Mouse (Mus musculus) limb, embryonic 14.5 days (tissue): ENCODE results near the gene Tbxas1. TPM values are rescaled to one million over a fixed set of nuclear protein-coding genes. Genes with fewer than 3 reads are reported as not detected.

Source experiments
- ATAC-seq: fragments of 200-750 bp; cut with Nextera tagmentation; 2 replicates; pipeline ENCODE4 v1.8.0; 2017; ENCODE audit warnings: low read depth, moderate number of reproducible peaks, moderate TSS enrichment; ENCODE audit not compliant: low FRiP score
- DNase-seq: peaks from one replicate; pipeline ENCODE4 v3.0.0-alpha.2; 2015; ENCODE audit warnings: low spot score
- H3K27ac ChIP-seq: fragments of 300-500 bp; sonication (generic); replicated peaks from 2 replicates; pipeline ENCODE4 v1.5.1; 2014; ENCODE audit warnings: low read depth, mild to moderate bottlenecking, low read length, moderate library complexity, mixed read lengths
- H3K27me3 ChIP-seq: fragments of 300-500 bp; sonication (generic); 2 replicates; pipeline ENCODE4 v1.6.1; 2014; ENCODE audit warnings: low read length, mixed read lengths; ENCODE audit not compliant: control insufficient read depth, insufficient read depth
- H3K36me3 ChIP-seq: fragments of 300-500 bp; sonication (generic); 2 replicates; pipeline ENCODE4 v1.6.1; 2014; ENCODE audit warnings: mild to moderate bottlenecking, low read length, moderate library complexity, mixed read lengths; ENCODE audit not compliant: control insufficient read depth, insufficient read depth
- H3K4me1 ChIP-seq: fragments of 300-500 bp; sonication (generic); 2 replicates; pipeline ENCODE4 v1.6.1; 2014; ENCODE audit warnings: antibody characterized with exemption, low read length, mixed read lengths; ENCODE audit not compliant: control insufficient read depth, insufficient read depth
- H3K4me2 ChIP-seq: fragments of 300-500 bp; sonication (generic); replicated peaks from 2 replicates; pipeline ENCODE4 v1.6.1; 2014; ENCODE audit warnings: low read depth, mild to moderate bottlenecking, low read length, moderate library complexity; ENCODE audit not compliant: severe bottlenecking
- H3K4me3 ChIP-seq: fragments of 300-500 bp; sonication (generic); replicated peaks from 2 replicates; pipeline ENCODE4 v1.5.1; 2014; ENCODE audit warnings: low read length
- H3K9ac ChIP-seq: fragments of 300-500 bp; sonication (generic); 2 replicates; pipeline ENCODE4 v1.6.1; 2014; ENCODE audit warnings: mild to moderate bottlenecking, low read depth, low read length, moderate library complexity; ENCODE audit not compliant: severe bottlenecking
- H3K9me3 ChIP-seq: fragments of 300-500 bp; sonication (generic); 2 replicates; pipeline ENCODE4 v1.6.1; 2016; ENCODE audit warnings: low read length; ENCODE audit not compliant: control insufficient read depth
- POLR2A ChIP-seq: fragments of 200-500 bp; IDR thresholded peaks from 2 replicates; pipeline ENCODE4 v1.8.0; 2012; ENCODE audit warnings: inconsistent platforms, mild to moderate bottlenecking, moderate library complexity, borderline replicate concordance; ENCODE audit not compliant: insufficient read depth, insufficient read length; ENCODE audit errors: extremely low read depth
- WGBS: fragments of 180-500 bp; shearing (Covaris S2); extraction: QIAGEN DNeasy Blood & Tissue Kit; methylation state at CpG from one replicate; pipeline ENCODE4 v1.1.7; 2014; 5-methylcytosine and 5-hydroxymethylcytosine counted together
- polyA plus RNA-seq, 2 experiments: library from polyadenylated mRNA; depleted of rRNA in 1 of 2; stranded (reverse) in 1 of 2; unstranded in 1 of 2; fragments of >200 nt; fragmentation: Nextera tagmentation in 1 of 2; extraction: Ambion mirVana in 1 of 2; gene quantifications; 2 replicates each; pipeline versions ENCODE4 v1.2.1 to v1.2.3; 2012 to 2014

Tbxas1 gene
- polyA plus RNA-seq, 2 experiments, result 1.8 to 2.6 TPM

DNA sequence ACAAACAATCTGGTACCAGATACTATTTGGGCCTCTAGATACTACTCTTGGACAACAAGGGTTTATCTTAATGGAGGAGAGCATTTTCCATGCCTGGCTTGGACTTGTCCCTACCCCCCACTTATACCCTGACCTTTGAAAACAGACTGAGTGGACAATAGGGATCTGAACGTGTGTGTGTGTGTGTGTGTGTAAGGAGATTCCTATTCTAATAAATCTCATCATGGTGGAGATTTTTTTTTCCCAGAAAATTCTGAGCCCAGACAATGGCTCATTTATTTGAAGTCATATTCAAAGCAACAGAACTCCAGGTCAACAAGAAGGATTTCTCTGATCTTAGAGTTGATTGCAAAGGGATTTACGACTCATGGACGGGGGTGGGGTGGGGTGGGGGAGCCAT lies 183.7 kb downstream of the Tbxas1 start:
- TF ChIP-seq POLR2A, result no peak
- ATAC-seq, result no peak
- Histone ChIP-seq H3K9ac (no peak overlapping the region), H3K27ac (no peak overlapping the region), H3K9me3 (no peaks in the 10 kb centered on the region), H3K27me3 (no peaks in the 10 kb centered on the region), H3K4me2 (no peak overlapping the region), H3K4me1 (peaks cover 17% of the 10 kb centered on the region), H3K4me3 (no peak overlapping the region), H3K36me3 (no peaks in the 10 kb centered on the region)
- DNase-seq, result no peak
- WGBS, result 55% methylated on average over 3 of the region's 3 CpGs

DNA sequence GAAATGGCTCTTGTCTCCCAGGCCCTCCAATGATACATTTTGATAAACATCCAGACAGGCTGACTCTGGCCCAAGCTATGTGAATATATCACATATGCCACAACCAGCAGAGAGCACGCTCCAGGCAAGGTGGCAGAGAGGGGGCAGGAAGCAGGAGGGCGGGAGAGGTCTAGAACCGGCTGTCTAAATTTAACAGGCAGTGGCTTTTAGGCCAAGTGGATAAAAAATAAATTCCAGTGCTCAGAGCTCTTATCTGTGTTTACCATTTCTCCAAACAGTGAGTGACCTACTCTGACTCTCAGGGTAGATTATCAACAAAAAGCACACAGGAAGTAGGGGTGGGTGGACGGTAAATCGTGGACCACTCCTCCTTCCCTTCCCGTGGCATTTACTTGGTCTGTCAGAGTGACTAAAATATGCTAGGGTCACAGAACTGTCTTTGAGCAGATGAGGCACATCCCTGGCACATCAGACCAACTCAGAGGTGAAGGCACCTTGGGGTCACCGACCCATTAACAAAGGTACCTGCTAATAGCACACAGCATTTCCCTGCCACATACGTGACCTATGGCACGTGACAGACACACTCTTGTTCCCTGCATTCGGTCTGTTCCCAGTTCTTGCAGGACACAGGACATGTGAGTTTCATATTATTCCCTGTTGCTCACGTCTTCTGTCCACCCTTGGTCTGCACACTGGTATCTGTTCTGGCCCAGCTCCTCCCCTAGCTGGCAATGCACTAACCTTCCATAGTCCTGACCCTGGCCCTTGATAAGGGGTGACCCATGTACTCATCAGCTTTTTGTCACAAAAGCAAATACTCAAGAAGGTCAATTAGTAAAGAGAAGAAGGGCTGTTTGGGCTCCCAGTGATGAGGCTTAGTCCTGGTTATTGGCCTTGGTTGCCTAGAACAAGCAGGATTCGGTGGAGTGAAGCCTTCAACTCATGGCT lies 184.6 kb downstream of the Tbxas1 start:
- DNase-seq (no peak), ATAC-seq (no peak)
- no peaks in the 10 kb centered on the region for H3K27me3 ChIP-seq
- no peak overlapping the region for H3K4me2 ChIP-seq
- H3K27ac ChIP-seq, result no peak overlapping the region
- H3K4me3 ChIP-seq, result no peak overlapping the region
- no peak for TF ChIP-seq POLR2A
- 76% methylated on average over 12 of the region's 12 CpGs for WGBS
- no peaks in the 10 kb centered on the region for H3K9me3 ChIP-seq
- H3K4me1 ChIP-seq, result peaks cover 9% of the 10 kb centered on the region
- H3K36me3 ChIP-seq, result no peaks in the 10 kb centered on the region
- H3K9ac ChIP-seq, result no peak overlapping the region

DNA sequence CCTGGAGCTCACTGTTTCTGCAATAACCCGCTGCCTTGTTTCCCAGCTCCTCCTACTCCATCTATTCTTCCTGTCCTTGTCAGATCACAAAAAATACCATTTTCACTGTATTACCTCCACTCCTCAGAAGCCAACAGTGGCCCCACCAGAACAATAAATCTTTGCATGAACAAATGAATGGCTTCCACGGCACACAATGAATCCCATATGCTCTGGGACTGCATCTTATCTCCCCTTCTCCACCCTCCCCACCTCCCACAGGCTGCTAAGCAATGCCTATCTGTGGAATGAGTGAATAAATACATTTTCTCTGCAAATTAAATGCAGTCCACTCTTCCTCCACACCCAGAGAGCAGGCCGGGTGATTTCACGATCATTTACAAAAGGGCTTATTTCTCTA lies 186.0 kb downstream of the Tbxas1 start:
- no peak for ATAC-seq
- no peak overlapping the region for H3K9ac ChIP-seq
- no peak overlapping the region for H3K4me3 ChIP-seq
- 48% methylated on average over 4 of the region's 4 CpGs for WGBS
- no peaks in the 10 kb centered on the region for H3K27me3 ChIP-seq
- TF ChIP-seq POLR2A, result no peak
- H3K36me3 ChIP-seq, result no peaks in the 10 kb centered on the region
- no peaks in the 10 kb centered on the region for H3K9me3 ChIP-seq
- peak; percentile 18 for DNase-seq
- H3K27ac ChIP-seq, result no peak overlapping the region
- no peaks in the 10 kb centered on the region; the same call in 1 of the 2 replicates for H3K4me1 ChIP-seq
- H3K4me2 ChIP-seq, result no peak overlapping the region

DNA sequence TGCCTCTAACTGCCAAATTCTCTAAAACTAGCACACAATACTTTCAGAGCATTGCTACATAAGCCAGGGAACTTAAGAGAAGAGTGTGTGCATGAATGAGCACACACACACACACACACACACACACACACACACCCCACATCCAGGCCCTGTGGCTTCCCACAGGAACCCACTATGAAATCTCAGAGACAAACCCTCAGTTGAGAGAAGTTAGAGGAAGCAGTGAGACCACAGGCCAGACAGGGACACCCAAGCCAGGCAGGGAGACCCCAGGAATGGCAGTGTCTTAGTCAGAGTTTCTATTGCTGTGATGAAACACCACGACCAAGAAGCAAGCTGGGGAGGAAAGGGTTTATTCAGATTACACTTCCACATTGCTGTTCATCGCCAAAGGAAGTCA lies 188.3 kb downstream of the Tbxas1 start:
- Histone ChIP-seq H3K27me3 (no peaks in the 10 kb centered on the region), H3K9ac (no peak overlapping the region), H3K9me3 (no peaks in the 10 kb centered on the region), H3K36me3 (no peaks in the 10 kb centered on the region), H3K4me1 (no peaks in the 10 kb centered on the region), H3K27ac (no peak overlapping the region), H3K4me3 (no peak overlapping the region), H3K4me2 (no peak overlapping the region)
- 49% methylated on average over 2 of the region's 2 CpGs for WGBS
- TF ChIP-seq POLR2A, result no peak
- ATAC-seq (no peak), DNase-seq (no peak)

DNA sequence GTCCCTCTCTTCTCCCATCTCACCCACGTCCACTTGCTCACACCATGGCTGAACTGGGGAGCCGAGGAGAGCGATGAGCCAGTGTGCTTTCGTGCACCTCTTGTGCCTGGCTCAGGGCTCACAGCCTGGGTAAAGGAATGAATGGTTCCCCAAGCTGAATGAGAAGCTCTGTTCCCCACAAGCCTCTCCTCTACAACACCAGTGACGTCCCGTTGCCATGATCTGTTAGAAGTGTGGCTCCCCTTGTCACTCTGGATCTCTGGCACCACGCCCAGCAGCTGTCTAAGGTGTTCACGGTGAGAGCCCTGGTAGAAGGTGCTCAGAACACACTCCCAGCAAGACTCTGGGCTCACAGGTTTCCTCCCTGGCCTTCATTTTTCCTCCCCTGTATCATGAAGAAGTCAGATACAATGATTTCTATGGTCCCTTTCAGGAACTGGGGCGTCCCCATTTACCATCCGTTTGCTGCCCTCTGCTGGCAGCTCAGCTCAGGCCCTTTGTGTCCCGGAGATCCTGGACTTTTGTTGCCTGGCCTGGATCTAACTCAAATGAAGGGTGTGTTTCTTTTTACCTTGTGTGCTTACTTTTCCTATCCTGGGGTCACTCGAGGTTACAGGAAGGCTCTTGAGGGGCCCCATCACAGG lies 191.9 kb downstream of the Tbxas1 start:
- Histone ChIP-seq H3K27ac (no peak overlapping the region), H3K4me1 (peaks cover 3% of the 10 kb centered on the region; the same call in 1 of the 2 replicates), H3K4me3 (no peak overlapping the region), H3K27me3 (no peaks in the 10 kb centered on the region), H3K9me3 (no peaks in the 10 kb centered on the region), H3K4me2 (no peak overlapping the region), H3K9ac (no peak overlapping the region), H3K36me3 (no peaks in the 10 kb centered on the region)
- DNase-seq, result peak; percentile 90
- ATAC-seq, result peak; percentile 79; the same call in 1 of the 2 replicates
- 47% methylated on average over 12 of the region's 12 CpGs for WGBS
- TF ChIP-seq POLR2A, result no peak
